Mouse (Mus musculus) megakaryocyte, adult 5-6 weeks (primary cell): ENCODE data around the gene Akap17b. TPM values are rescaled to one million over a fixed set of nuclear protein-coding genes. Genes with fewer than 3 reads are reported as not detected.
A peak's percentile ranks its signal among the peaks of the same experiment; 100 is the strongest.
"Not testable (repeated sequence)": the region's sequence is repeated elsewhere in the genome, so short reads cannot be mapped to it uniquely, and the experiment has no call there.

Source experiments
- ATAC-seq: 2 replicates; pipeline ENCODE4 v1.8.0; 2016; ENCODE audit warnings: mild to moderate bottlenecking, inconsistent platforms; ENCODE audit not compliant: poor library complexity, severe bottlenecking
- total RNA-seq, 2 experiments: library from RNA; stranded (forward) in 1 of 2; stranded (reverse) in 1 of 2; fragments of 153-499, 151-499 nt in 1 of 2; fragments of 221-1000, 200-1000 nt in 1 of 2; gene quantifications; 2 replicates each; pipeline versions ENCODE4 v1.2.3 to v1.2.4; 2015 to 2017

Akap17b gene
- total RNA-seq (2015) (0.59 and 1.9 TPM in 2 replicates), total RNA-seq (2017) (1.1 and 3.8 TPM in 2 replicates)

- peak; percentile 96 for ATAC-seq
These were observed at the start of gene Akap17b for GRCm38 (mm10) chrX:36644657-36645551. Gene Akap17b, minus strand, starts transcription at chrX:36645395.

GRCm38 (mm10) chrX:36691365-36691764 is 46.2 kb upstream of the Akap17b start:
- ATAC-seq, result no peak

GRCm38 (mm10) chrX:36689655-36690054 is 44.5 kb upstream of the Akap17b start:
- ATAC-seq, result no peak

GRCm38 (mm10) chrX:36676836-36677235 is 31.6 kb upstream of the Akap17b start:
- ATAC-seq, result no peak

DNA sequence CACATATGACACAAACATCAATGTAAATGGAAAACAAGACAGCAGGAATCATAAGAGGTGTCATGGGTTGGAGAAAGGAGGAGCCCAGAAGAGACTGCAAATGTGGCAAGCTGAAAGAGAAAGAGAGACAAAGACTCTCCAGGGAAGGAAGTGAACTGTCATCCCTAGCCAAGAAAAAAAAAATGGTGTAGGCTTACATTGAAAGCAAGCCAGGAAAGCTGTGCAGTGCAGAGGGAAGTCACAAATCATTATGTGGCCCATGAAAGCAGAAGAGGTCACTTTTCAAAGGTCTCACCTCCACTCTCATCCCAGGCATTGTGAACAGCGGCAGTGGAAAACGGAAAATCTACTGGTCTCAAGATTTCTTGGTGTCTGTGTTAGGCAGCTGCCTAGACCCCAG is 27.5 kb upstream of the Akap17b start:
- no peak for ATAC-seq

GRCm38 (mm10) chrX:36640046-36640445 is 5.1 kb downstream of the Akap17b start:
- no peak for ATAC-seq

DNA sequence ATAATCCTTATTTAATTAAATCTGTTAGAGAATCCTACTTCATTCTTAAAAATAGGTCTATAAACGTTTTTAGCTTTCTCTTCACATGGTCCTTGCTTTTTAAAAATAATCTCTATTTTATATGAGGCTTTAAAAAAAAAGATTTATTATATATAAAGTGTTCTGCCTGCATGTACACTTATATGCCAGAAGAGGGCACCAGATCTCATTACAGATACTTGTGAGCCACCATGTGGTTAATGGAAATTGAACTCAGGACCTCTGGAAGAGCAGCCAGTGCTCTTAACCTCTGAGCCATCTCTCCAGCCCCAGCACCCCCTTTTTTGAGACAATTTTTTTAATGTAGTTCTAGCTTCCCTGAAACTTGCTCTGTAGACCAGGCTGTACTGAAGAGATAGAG is 14.4 kb downstream of the Akap17b start:
- ATAC-seq, result no peak

- ATAC-seq, result no peak
These were observed 17.1 kb downstream of the Akap17b start for GRCm38 (mm10) chrX:36628102-36628501.

DNA sequence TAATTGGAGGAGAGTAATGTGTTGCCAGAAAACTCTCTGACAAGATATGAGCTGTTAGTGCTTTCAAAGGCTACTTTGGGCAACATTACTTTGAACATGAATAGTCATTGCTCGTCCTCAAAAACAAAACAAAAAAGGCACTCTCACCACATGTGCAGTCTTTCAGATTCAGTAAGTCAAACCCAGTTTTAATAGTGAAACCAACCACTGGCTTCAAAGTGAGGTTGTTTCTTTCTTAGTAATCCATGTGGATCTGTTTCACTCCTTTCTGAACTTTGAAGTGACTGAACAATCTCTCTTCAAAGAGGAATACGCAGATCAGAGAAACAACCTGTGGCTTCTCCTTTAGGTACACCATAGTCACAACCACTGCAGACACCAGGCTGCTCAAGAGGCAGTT is 36.1 kb downstream of the Akap17b start:
- ATAC-seq, result no peak

- no peak for ATAC-seq
These were observed 41.2 kb downstream of the Akap17b start for GRCm38 (mm10) chrX:36604040-36604439.

GRCm38 (mm10) chrX:36602926-36603325 is 42.3 kb downstream of the Akap17b start:
- ATAC-seq, result no peak

DNA sequence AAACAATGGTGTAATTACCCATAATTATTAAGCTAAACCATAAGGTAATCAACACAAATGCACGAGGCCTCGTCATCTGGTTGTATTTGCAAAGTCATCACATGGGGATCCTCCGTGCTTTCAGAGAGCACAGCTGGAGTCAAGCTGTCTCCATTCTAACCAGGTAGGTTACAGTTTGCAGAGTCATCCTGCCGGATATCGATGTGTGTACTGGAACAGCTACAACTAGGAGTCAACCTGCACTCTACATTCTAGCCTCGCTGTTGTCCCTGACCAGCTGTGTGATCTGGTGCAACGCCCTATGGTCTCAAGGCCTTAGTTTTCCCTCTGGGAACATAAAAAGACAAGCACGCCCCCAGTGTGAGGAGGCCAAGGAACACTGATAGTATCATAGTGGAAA is 45.1 kb downstream of the Akap17b start:
- ATAC-seq, result no peak

- ATAC-seq, result no peak
These were observed 45.5 kb downstream of the Akap17b start for GRCm38 (mm10) chrX:36599656-36600055.

DNA sequence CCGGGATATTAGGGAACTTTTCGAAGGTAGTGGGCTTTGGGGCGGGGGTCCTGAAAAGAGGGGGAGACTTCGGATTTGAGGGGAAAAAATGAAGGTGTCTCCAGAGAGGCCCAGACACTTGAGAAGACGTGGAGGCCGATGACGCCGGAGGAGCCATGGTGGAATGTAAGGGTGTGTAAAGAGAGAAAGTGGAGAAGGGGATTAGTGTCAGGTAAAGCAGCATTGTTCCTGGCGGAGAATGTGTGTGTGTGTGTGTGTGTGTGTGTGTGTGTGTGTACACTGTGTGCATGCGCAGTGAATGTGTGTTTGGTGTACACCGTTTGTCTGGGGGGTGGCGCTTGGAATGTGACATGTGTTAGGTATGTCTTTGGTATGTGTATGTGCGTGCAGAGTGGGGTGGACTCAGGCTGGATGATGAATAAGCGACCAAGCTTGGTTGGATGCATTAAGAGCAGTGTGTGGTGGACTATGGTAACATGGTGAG is 46.3 kb downstream of the Akap17b start:
- no peak for ATAC-seq

GRCm38 (mm10) chrX:36598390-36598810 is 46.8 kb downstream of the Akap17b start:
- peak; percentile 6; the same call in 1 of the 2 replicates for ATAC-seq

DNA sequence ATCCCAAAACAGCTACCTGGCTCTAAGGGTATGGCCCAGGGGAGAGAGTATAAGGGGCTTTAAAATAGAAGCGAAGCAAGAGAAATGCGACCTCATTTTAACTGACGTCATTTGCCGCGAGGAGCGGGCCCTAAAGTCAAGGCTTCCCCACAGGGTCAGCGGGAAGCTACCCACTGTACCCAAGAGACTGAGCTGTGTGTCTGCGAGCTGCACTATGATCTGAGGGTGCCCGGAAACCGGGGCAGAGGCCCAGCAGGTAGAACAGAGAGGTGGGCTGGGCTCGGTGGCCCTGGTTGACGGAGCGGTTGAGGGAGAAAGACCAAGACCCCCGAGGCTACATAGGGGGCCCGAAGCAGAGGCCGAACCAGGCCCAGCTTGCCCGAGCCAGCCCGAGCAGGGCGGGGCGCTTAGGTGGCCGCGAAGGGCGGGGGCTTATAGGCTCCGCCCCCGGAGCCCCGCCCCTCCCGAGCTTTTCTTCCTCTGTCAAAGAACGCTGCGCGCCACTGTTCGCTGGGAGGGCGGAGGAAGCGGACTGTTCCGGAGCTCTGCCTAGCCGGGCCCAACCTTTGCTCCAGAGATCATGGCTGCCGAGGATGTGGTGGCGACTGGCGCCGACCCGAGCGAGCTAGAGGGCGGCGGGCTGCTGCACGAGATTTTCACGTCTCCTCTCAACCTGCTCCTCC is 47.3 kb downstream of the Akap17b start, which contains the start of gene Pgrmc1:
Gene Pgrmc1 (plus strand): TSS at position 500 of the 683 bp plus-strand sequence.
- peak; percentile 94 for ATAC-seq

DNA sequence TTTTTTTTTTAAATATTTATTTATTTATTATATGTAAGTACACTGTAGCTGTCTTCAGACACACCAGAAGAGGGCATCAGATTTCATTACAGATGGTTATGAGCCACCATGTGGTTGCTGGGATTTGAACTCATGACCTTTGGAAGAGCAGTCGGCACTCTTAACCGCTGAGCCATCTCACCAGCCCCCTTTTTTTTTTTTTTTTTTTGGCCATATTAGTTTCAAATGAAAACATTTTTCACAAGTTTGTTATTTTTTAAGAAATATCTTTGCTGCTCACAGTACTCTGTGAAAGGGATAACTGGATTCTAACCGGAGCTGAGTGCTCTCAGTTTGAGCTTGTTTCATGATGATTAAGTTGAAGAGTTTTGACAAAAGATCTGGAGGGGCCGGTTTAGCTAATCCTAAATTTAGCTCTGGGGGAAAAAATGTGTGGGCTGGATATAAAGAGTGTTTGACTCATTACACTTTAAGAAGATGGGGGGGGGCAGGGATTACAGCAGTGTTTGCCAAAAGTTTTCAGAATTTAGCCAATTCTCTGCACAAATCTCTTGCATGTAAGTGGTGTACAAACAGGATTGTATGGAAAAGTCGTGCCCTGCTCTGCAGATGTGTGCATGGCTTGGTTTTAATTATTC is 48.6 kb downstream of the Akap17b start:
- ATAC-seq, result not testable (repeated sequence)

GRCm38 (mm10) chrX:36595247-36595646 is 49.9 kb downstream of the Akap17b start:
- ATAC-seq, result no peak

GRCm38 (mm10) chrX:36591539-36591938 is 53.7 kb downstream of the Akap17b start:
- ATAC-seq, result no peak

DNA sequence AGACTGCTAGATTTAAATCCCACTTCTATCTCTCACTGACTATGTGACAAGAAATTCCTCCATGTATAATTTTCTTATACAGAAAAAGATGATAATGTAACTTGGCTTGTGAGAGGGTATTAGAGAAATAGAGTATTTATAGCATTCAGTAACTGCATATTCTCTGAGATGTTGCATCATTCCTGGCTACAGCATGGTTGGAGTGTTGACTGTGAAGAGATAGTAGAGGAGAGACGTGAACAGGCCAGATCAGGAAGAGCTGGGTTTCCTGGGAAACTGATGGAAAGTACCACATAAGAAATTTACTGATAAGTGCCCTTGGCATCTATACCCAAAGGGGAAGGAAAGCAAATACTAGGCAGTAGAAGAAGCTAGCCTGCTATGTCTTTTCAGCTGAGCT is 54.1 kb downstream of the Akap17b start:
- no peak for ATAC-seq

DNA sequence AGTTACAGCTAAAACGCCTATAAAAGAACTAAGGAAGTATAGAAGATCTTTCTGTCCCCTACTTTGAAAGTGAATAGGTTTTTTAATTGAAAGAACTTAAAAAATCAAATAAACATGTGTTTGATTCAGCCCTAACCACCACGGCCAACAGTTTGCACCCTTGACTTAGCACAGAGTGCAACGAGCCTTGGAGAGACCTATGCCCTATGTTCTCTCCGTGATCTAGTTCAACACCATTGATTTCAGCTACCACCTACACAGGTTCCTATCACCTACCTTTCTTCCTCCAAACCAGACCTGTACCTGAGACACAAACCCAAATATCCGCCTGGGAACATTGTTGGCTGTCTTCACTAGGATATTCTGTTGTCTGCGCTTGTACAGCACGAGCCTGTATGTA is 54.9 kb downstream of the Akap17b start:
- ATAC-seq, result no peak
